Mouse (Mus musculus) intestine, embryonic 16.5 days (tissue): Measurements from ENCODE around the gene Nfkbia. TPM values are rescaled to one million over a fixed set of nuclear protein-coding genes. Genes with fewer than 3 reads are reported as not detected.

ENCODE experiments used
- ATAC-seq: fragments of 200-750 bp; cut with Nextera tagmentation; 2 replicates; pipeline ENCODE4 v1.8.0; 2017; ENCODE audit warnings: moderate TSS enrichment, moderate library complexity
- H3K27ac ChIP-seq: fragments of 300-500 bp; sonication (generic); 2 replicates; pipeline ENCODE4 v1.5.1; 2014; ENCODE audit warnings: mild to moderate bottlenecking, low read length
- H3K27me3 ChIP-seq: fragments of 300-500 bp; sonication (generic); replicated peaks from 2 replicates; pipeline ENCODE4 v1.6.1; 2014; ENCODE audit warnings: low read length, control low read depth, mixed read lengths; ENCODE audit not compliant: control insufficient read depth, insufficient read depth
- H3K36me3 ChIP-seq: fragments of 300-500 bp; sonication (generic); 2 replicates; pipeline ENCODE4 v1.6.1; 2014; ENCODE audit warnings: low read length, control low read depth; ENCODE audit not compliant: control insufficient read depth, insufficient read depth
- H3K4me1 ChIP-seq: fragments of 300-500 bp; sonication (generic); 2 replicates; pipeline ENCODE4 v1.6.1; 2014; ENCODE audit warnings: low read length, control low read depth, mixed read lengths; ENCODE audit not compliant: control insufficient read depth, insufficient read depth
- H3K4me2 ChIP-seq: fragments of 300-500 bp; sonication (generic); 2 replicates; pipeline ENCODE4 v1.6.1; 2014; ENCODE audit warnings: low read depth, low read length, control low read depth
- H3K4me3 ChIP-seq: fragments of 300-500 bp; sonication (generic); 2 replicates; pipeline ENCODE4 v1.5.1; 2014; ENCODE audit warnings: mild to moderate bottlenecking, low read length
- H3K9ac ChIP-seq: fragments of 300-500 bp; sonication (generic); 2 replicates; pipeline ENCODE4 v1.6.1; 2014; ENCODE audit warnings: low read depth, low read length
- H3K9me3 ChIP-seq: fragments of 300-500 bp; sonication (generic); 2 replicates; pipeline ENCODE4 v1.6.1; 2016; ENCODE audit warnings: low read length, control low read depth; ENCODE audit not compliant: control insufficient read depth
- WGBS: fragments of 180-500 bp; shearing (Covaris S2); extraction: QIAGEN DNeasy Blood & Tissue Kit; methylation state at CpG from one replicate; pipeline ENCODE4 v1.1.7; 2014; 5-methylcytosine and 5-hydroxymethylcytosine counted together
- polyA plus RNA-seq: library from polyadenylated mRNA; unstranded; fragments of >200 nt; fragmentation: Nextera tagmentation; extraction: Ambion mirVana; gene quantifications from 2 replicates; pipeline ENCODE4 v1.2.1, GENCODE M21; 2015

Gene Nfkbia
- polyA plus RNA-seq, 1 experiment from 2014 or later: 83.8 TPM

- 72% methylated on average over 10 of the region's 10 CpGs for WGBS
- ATAC-seq: no peak
- Histone ChIP-seq H3K4me2 (no peak overlapping the region), H3K4me3 (no peak overlapping the region), H3K9me3 (no peaks in the 10 kb centered on the region), H3K36me3 (peaks cover 7% of the 10 kb centered on the region), H3K27me3 (no peaks in the 10 kb centered on the region), H3K9ac (no peak overlapping the region), H3K4me1 (peaks cover 9% of the 10 kb centered on the region; the same call in 1 of the 2 replicates), H3K27ac (no peak overlapping the region)
These were observed 8.2 kb downstream of the Nfkbia start for GRCm38 (mm10) chr12:55484079-55484774.

GRCm38 (mm10) chr12:55483591-55483990 is 8.9 kb downstream of the Nfkbia start:
- Histone ChIP-seq H3K4me3 (no peak overlapping the region), H3K4me2 (no peak overlapping the region), H3K9me3 (no peaks in the 10 kb centered on the region), H3K4me1 (peaks cover 7% of the 10 kb centered on the region; the same call in 1 of the 2 replicates), H3K27ac (no peak overlapping the region), H3K27me3 (no peaks in the 10 kb centered on the region), H3K9ac (no peak overlapping the region), H3K36me3 (peaks cover 7% of the 10 kb centered on the region)
- no peak for ATAC-seq
- 76% methylated on average over 5 of the region's 5 CpGs for WGBS

GRCm38 (mm10) chr12:55482732-55483131 is 9.7 kb downstream of the Nfkbia start:
- H3K36me3 ChIP-seq: peaks cover 4% of the 10 kb centered on the region; the same call in 1 of the 2 replicates
- WGBS: 80% methylated on average over 10 of the region's 10 CpGs
- peaks cover 7% of the 10 kb centered on the region; the same call in 1 of the 2 replicates for H3K4me1 ChIP-seq
- H3K27me3 ChIP-seq: no peaks in the 10 kb centered on the region
- H3K4me3 ChIP-seq: no peak overlapping the region
- H3K9ac ChIP-seq: no peak overlapping the region
- no peak overlapping the region for H3K4me2 ChIP-seq
- no peak overlapping the region for H3K27ac ChIP-seq
- ATAC-seq: no peak
- no peaks in the 10 kb centered on the region for H3K9me3 ChIP-seq

- no peak for ATAC-seq
- H3K9me3 ChIP-seq: no peaks in the 10 kb centered on the region
- WGBS: 79% methylated on average over 4 of the region's 4 CpGs
- H3K27ac ChIP-seq: no peak overlapping the region
- H3K4me2 ChIP-seq: no peak overlapping the region
- H3K4me3 ChIP-seq: no peak overlapping the region
- peaks cover 4% of the 10 kb centered on the region; the same call in 1 of the 2 replicates for H3K36me3 ChIP-seq
- H3K9ac ChIP-seq: no peak overlapping the region
- 0 out of 2 replicates have a peak, but pooled peaks cover 2% of the 10 kb centered on the region for H3K4me1 ChIP-seq
- H3K27me3 ChIP-seq: no peaks in the 10 kb centered on the region
These were observed 10.7 kb downstream of the Nfkbia start for GRCm38 (mm10) chr12:55481739-55482138.

- H3K27me3 ChIP-seq: no peaks in the 10 kb centered on the region
- no peaks in the 10 kb centered on the region for H3K9me3 ChIP-seq
- H3K27ac ChIP-seq: no peak overlapping the region
- WGBS: 75% methylated on average over 2 of the region's 2 CpGs
- H3K4me1 ChIP-seq: no peaks in the 10 kb centered on the region
- H3K9ac ChIP-seq: no peak overlapping the region
- no peak overlapping the region for H3K4me3 ChIP-seq
- no peak overlapping the region for H3K4me2 ChIP-seq
- ATAC-seq: peak; percentile 74
- H3K36me3 ChIP-seq: no peaks in the 10 kb centered on the region
These were observed 11.8 kb downstream of the Nfkbia start for GRCm38 (mm10) chr12:55480471-55481153.

GRCm38 (mm10) chr12:55478901-55479300 is 13.5 kb downstream of the Nfkbia start:
- Histone ChIP-seq H3K36me3 (no peaks in the 10 kb centered on the region), H3K4me1 (peaks cover 4% of the 10 kb centered on the region), H3K9me3 (no peaks in the 10 kb centered on the region), H3K4me3 (no peak overlapping the region), H3K27me3 (no peaks in the 10 kb centered on the region), H3K27ac (no peak overlapping the region), H3K9ac (no peak overlapping the region), H3K4me2 (no peak overlapping the region)
- WGBS: 78% methylated on average over 3 of the region's 3 CpGs
- ATAC-seq: no peak

GRCm38 (mm10) chr12:55474209-55474583 is 18.3 kb downstream of the Nfkbia start:
- no peak overlapping the region for H3K4me2 ChIP-seq
- no peaks in the 10 kb centered on the region for H3K36me3 ChIP-seq
- H3K27me3 ChIP-seq: no peaks in the 10 kb centered on the region
- no peak overlapping the region for H3K4me3 ChIP-seq
- no peaks in the 10 kb centered on the region for H3K9me3 ChIP-seq
- ATAC-seq: no peak
- WGBS: 80% methylated on average over 13 of the region's 13 CpGs
- peak overlapping the region; percentile 26; the same call in 1 of the 2 replicates for H3K27ac ChIP-seq
- peak overlapping the region; percentile 39; the same call in 1 of the 2 replicates for H3K9ac ChIP-seq
- H3K4me1 ChIP-seq: peaks cover 16% of the 10 kb centered on the region

GRCm38 (mm10) chr12:55473250-55474208 is 18.9 kb downstream of the Nfkbia start:
- peaks cover 16% of the 10 kb centered on the region for H3K4me1 ChIP-seq
- 23% methylated on average over 8 of the region's 8 CpGs for WGBS
- peak overlapping the region; percentile 39 for H3K9ac ChIP-seq
- H3K36me3 ChIP-seq: no peaks in the 10 kb centered on the region
- no peaks in the 10 kb centered on the region for H3K27me3 ChIP-seq
- H3K27ac ChIP-seq: peak overlapping the region; percentile 62
- H3K4me2 ChIP-seq: no peak overlapping the region
- no peak overlapping the region for H3K4me3 ChIP-seq
- no peaks in the 10 kb centered on the region for H3K9me3 ChIP-seq
- ATAC-seq: peak; percentile 80

- no peak overlapping the region for H3K9ac ChIP-seq
- WGBS: 74% methylated on average over 9 of the region's 9 CpGs
- no peaks in the 10 kb centered on the region for H3K36me3 ChIP-seq
- no peaks in the 10 kb centered on the region for H3K9me3 ChIP-seq
- no peak overlapping the region for H3K4me2 ChIP-seq
- no peak overlapping the region for H3K27ac ChIP-seq
- ATAC-seq: peak; percentile 70
- no peak overlapping the region for H3K4me3 ChIP-seq
- no peaks in the 10 kb centered on the region for H3K27me3 ChIP-seq
- H3K4me1 ChIP-seq: peaks cover 16% of the 10 kb centered on the region
These were observed 21.1 kb downstream of the Nfkbia start for GRCm38 (mm10) chr12:55471344-55471743.
